Mouse (Mus musculus): ENCODE data around the gene Enc1. TPM values are rescaled to one million over a fixed set of nuclear protein-coding genes. Genes with fewer than 3 reads are reported as not detected.

The Enc1 gene
- polyA plus RNA-seq, 1 experiment from 2014 or later = 14.3 TPM

GRCm38 (mm10) chr13:97249051-97249461 lies 8.2 kb downstream of the Enc1 start:
- H3K36me3 ChIP-seq (ENCODE audit: insufficient read depth, low read length) = peaks cover 66% of the 10 kb centered on the region
- no peaks in the 10 kb centered on the region for H3K9me3 ChIP-seq (ENCODE audit: low read length)
- H3K4me3 ChIP-seq (ENCODE audit: low read length) = no peak overlapping the region
- H3K9ac ChIP-seq (replicated peaks; ENCODE audit: low read length) = no peak overlapping the region
- 32% methylated on average over 5 of the region's 5 CpGs for WGBS
- H3K27ac ChIP-seq (ENCODE audit: low read length) = peak overlapping the region; percentile 15; the same call in 1 of the 2 replicates
- no peak overlapping the region for H3K4me2 ChIP-seq (replicated peaks; ENCODE audit: low read depth, low read length)
- H3K4me1 ChIP-seq (ENCODE audit: insufficient read depth, low read length) = peaks cover 52% of the 10 kb centered on the region
- no peaks in the 10 kb centered on the region for H3K27me3 ChIP-seq (ENCODE audit: insufficient read depth, low read length)
- no peak for ATAC-seq (ENCODE audit: low FRiP score, low TSS enrichment)

GRCm38 (mm10) chr13:97249507-97250078 lies 8.7 kb downstream of the Enc1 start:
- Histone ChIP-seq H3K4me2 (replicated peaks; ENCODE audit: low read depth, low read length) (no peak overlapping the region), H3K4me1 (ENCODE audit: insufficient read depth, low read length) (peaks cover 47% of the 10 kb centered on the region), H3K27ac (ENCODE audit: low read length) (peak overlapping the region; percentile 3; the same call in 1 of the 2 replicates), H3K9ac (replicated peaks; ENCODE audit: low read length) (no peak overlapping the region), H3K36me3 (ENCODE audit: insufficient read depth, low read length) (peaks cover 66% of the 10 kb centered on the region), H3K9me3 (ENCODE audit: low read length) (no peaks in the 10 kb centered on the region), H3K27me3 (ENCODE audit: insufficient read depth, low read length) (no peaks in the 10 kb centered on the region), H3K4me3 (ENCODE audit: low read length) (no peak overlapping the region)
- ATAC-seq (ENCODE audit: low FRiP score, low TSS enrichment) = no peak
- WGBS = 70% methylated on average over 5 of the region's 5 CpGs

- Histone ChIP-seq H3K4me3 (ENCODE audit: low read length) (no peak overlapping the region), H3K27me3 (ENCODE audit: insufficient read depth, low read length) (no peaks in the 10 kb centered on the region), H3K9me3 (ENCODE audit: low read length) (no peaks in the 10 kb centered on the region), H3K4me2 (replicated peaks; ENCODE audit: low read depth, low read length) (no peak overlapping the region), H3K27ac (ENCODE audit: low read length) (no peak overlapping the region), H3K9ac (replicated peaks; ENCODE audit: low read length) (no peak overlapping the region), H3K4me1 (ENCODE audit: insufficient read depth, low read length) (peaks cover 42% of the 10 kb centered on the region), H3K36me3 (ENCODE audit: insufficient read depth, low read length) (peaks cover 61% of the 10 kb centered on the region)
- no peak for ATAC-seq (ENCODE audit: low FRiP score, low TSS enrichment)
- 76% methylated on average over 5 of the region's 5 CpGs for WGBS
Observed at GRCm38 (mm10) chr13:97250148-97250547, 9.2 kb downstream of the Enc1 start.

DNA sequence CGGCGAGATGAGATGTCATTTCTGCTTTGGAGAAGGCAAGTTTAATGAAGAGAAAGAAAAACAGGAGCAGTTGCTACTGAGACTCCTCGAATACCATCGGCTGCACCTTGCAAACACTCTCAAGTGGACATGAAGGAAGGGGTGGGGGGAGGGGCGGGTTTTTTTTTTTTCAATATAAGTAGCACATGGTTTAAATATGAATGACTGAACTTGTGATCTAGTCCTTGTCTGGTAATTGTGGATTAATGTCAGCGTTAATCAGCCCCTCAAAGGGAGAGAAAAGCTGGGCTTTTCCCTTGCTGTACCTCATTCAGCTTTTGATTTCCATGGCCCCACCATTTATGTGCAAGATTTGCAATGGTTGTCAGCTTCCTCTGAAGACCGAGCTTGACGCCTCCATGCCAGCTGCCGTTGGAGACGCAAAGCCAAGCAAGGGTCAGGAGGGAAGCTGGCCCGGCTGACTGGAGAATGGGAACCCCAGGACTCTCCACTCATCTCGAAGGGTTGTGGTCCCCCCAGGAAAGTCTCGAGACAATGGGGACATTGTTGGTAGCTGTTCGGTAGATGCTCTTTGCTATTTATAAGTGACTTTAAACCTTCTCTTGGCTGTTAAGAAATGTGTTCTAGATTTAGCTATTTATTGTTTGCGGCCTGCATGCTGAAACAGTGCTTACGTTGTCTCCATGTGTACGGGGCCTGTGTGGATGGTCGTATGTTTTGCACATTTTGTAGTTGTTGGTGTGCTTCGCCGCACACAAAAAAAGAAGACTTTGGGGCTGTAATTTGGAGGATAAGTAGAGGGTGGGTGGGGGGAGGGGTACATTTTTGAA lies 9.9 kb downstream of the Enc1 start:
- H3K27me3 ChIP-seq (ENCODE audit: insufficient read depth, low read length) = no peaks in the 10 kb centered on the region
- no peak for ATAC-seq (ENCODE audit: low FRiP score, low TSS enrichment)
- no peak overlapping the region for H3K4me3 ChIP-seq (ENCODE audit: low read length)
- H3K27ac ChIP-seq (ENCODE audit: low read length) = no peak overlapping the region
- H3K36me3 ChIP-seq (ENCODE audit: insufficient read depth, low read length) = peaks cover 55% of the 10 kb centered on the region
- H3K9me3 ChIP-seq (ENCODE audit: low read length) = no peaks in the 10 kb centered on the region
- 78% methylated on average over 20 of the region's 20 CpGs for WGBS
- no peak overlapping the region for H3K9ac ChIP-seq (replicated peaks; ENCODE audit: low read length)
- no peak overlapping the region for H3K4me2 ChIP-seq (replicated peaks; ENCODE audit: low read depth, low read length)
- peaks cover 41% of the 10 kb centered on the region for H3K4me1 ChIP-seq (ENCODE audit: insufficient read depth, low read length)

DNA sequence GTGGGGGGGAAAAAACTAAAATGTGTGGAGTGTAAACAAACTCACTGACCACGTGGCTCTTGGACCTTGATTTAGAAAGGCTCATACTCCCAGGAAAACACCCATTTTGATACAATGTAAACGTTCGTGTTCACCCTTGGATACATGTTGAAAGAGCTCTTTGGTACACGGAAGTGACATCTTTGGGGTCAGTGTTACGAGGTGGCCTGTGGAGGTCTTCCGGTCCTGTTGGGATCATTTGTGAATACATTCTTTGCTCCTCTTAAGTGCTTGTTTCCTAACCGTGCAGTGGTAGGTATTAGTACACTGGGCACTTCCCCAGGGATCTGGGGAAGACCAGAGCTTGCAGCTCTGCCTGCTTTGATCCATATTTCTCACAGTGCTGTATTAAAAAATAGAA lies 10.8 kb downstream of the Enc1 start:
- Histone ChIP-seq H3K27me3 (ENCODE audit: insufficient read depth, low read length) (no peaks in the 10 kb centered on the region), H3K4me3 (ENCODE audit: low read length) (no peak overlapping the region), H3K27ac (ENCODE audit: low read length) (no peak overlapping the region), H3K36me3 (ENCODE audit: insufficient read depth, low read length) (peaks cover 46% of the 10 kb centered on the region), H3K9me3 (ENCODE audit: low read length) (no peaks in the 10 kb centered on the region), H3K4me1 (ENCODE audit: insufficient read depth, low read length) (peaks cover 37% of the 10 kb centered on the region), H3K9ac (replicated peaks; ENCODE audit: low read length) (no peak overlapping the region), H3K4me2 (replicated peaks; ENCODE audit: low read depth, low read length) (no peak overlapping the region)
- ATAC-seq (ENCODE audit: low FRiP score, low TSS enrichment) = no peak
- WGBS = 74% methylated on average over 7 of the region's 7 CpGs

GRCm38 (mm10) chr13:97252469-97252868 lies 11.6 kb downstream of the Enc1 start:
- no peaks in the 10 kb centered on the region for H3K9me3 ChIP-seq (ENCODE audit: low read length)
- H3K4me1 ChIP-seq (ENCODE audit: insufficient read depth, low read length) = peaks cover 35% of the 10 kb centered on the region
- ATAC-seq (ENCODE audit: low FRiP score, low TSS enrichment) = no peak
- H3K9ac ChIP-seq (replicated peaks; ENCODE audit: low read length) = no peak overlapping the region
- no peak overlapping the region for H3K4me3 ChIP-seq (ENCODE audit: low read length)
- no peaks in the 10 kb centered on the region for H3K27me3 ChIP-seq (ENCODE audit: insufficient read depth, low read length)
- H3K27ac ChIP-seq (ENCODE audit: low read length) = no peak overlapping the region
- WGBS = 80% methylated on average over 7 of the region's 7 CpGs
- H3K4me2 ChIP-seq (replicated peaks; ENCODE audit: low read depth, low read length) = no peak overlapping the region
- H3K36me3 ChIP-seq (ENCODE audit: insufficient read depth, low read length) = peaks cover 39% of the 10 kb centered on the region

- ATAC-seq (ENCODE audit: low FRiP score, low TSS enrichment) = peak; percentile 46
- Histone ChIP-seq H3K9me3 (ENCODE audit: low read length) (no peaks in the 10 kb centered on the region), H3K4me2 (replicated peaks; ENCODE audit: low read depth, low read length) (no peak overlapping the region), H3K4me1 (ENCODE audit: insufficient read depth, low read length) (peaks cover 25% of the 10 kb centered on the region), H3K27ac (ENCODE audit: low read length) (no peak overlapping the region), H3K27me3 (ENCODE audit: insufficient read depth, low read length) (no peaks in the 10 kb centered on the region), H3K9ac (replicated peaks; ENCODE audit: low read length) (no peak overlapping the region), H3K36me3 (ENCODE audit: insufficient read depth, low read length) (peaks cover 29% of the 10 kb centered on the region), H3K4me3 (ENCODE audit: low read length) (no peak overlapping the region)
- WGBS = 70% methylated on average over 6 of the region's 6 CpGs
Observed at GRCm38 (mm10) chr13:97253418-97253981, 12.6 kb downstream of the Enc1 start.

- no peak overlapping the region for H3K4me3 ChIP-seq (ENCODE audit: low read length)
- H3K9ac ChIP-seq (replicated peaks; ENCODE audit: low read length) = no peak overlapping the region
- 96% methylated on average over 5 of the region's 5 CpGs for WGBS
- H3K4me1 ChIP-seq (ENCODE audit: insufficient read depth, low read length) = peaks cover 20% of the 10 kb centered on the region
- H3K4me2 ChIP-seq (replicated peaks; ENCODE audit: low read depth, low read length) = no peak overlapping the region
- ATAC-seq (ENCODE audit: low FRiP score, low TSS enrichment) = peak; percentile 33; the same call in 1 of the 2 replicates
- no peaks in the 10 kb centered on the region for H3K27me3 ChIP-seq (ENCODE audit: insufficient read depth, low read length)
- no peak overlapping the region for H3K27ac ChIP-seq (ENCODE audit: low read length)
- no peaks in the 10 kb centered on the region for H3K9me3 ChIP-seq (ENCODE audit: low read length)
- H3K36me3 ChIP-seq (ENCODE audit: insufficient read depth, low read length) = peaks cover 25% of the 10 kb centered on the region
Observed at GRCm38 (mm10) chr13:97253994-97254393, 13.1 kb downstream of the Enc1 start.

DNA sequence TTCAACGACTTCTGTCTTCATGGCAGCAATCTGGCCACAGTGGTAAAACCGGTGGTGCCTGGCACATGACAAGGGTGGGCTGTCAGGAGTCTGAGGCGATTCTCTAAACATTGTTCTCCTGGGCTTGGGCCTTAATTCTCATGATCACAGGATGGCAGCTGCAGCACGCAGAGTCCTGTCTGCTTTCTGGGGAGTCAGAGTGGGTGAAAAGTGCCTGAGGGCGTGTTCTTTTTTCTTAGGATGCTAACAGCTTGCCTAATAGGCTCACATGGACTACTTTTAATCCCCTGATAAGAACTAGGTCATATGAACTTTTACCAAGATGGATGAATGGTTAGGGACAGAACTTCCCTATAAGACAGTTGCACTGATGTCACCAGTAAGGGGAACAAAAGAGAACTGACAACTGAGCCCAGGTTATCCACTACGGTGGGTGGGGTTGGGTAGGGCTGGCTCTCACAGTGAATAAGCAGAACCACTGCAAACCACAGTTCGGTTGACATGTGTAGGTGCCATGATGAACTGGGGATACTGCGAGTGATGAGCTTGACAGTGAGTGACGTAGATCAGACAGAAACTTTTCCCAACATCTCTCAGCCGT lies 13.8 kb downstream of the Enc1 start:
- WGBS = 81% methylated on average over 10 of the region's 10 CpGs

More for the DNA sequence above, 13.8 kb downstream of the Enc1 start:
- H3K27ac ChIP-seq (ENCODE audit: low read length) = no peak overlapping the region
- H3K9ac ChIP-seq (replicated peaks; ENCODE audit: low read length) = no peak overlapping the region
- H3K36me3 ChIP-seq (ENCODE audit: insufficient read depth, low read length) = peaks cover 19% of the 10 kb centered on the region
- H3K4me2 ChIP-seq (replicated peaks; ENCODE audit: low read depth, low read length) = no peak overlapping the region
- no peaks in the 10 kb centered on the region for H3K27me3 ChIP-seq (ENCODE audit: insufficient read depth, low read length)
- H3K4me1 ChIP-seq (ENCODE audit: insufficient read depth, low read length) = peaks cover 13% of the 10 kb centered on the region
- H3K4me3 ChIP-seq (ENCODE audit: low read length) = no peak overlapping the region
- no peaks in the 10 kb centered on the region for H3K9me3 ChIP-seq (ENCODE audit: low read length)
- no peak for ATAC-seq (ENCODE audit: low FRiP score, low TSS enrichment)

Data from kidney, embryonic 16.5 days (tissue).